Mouse (Mus musculus): ENCODE data around the gene Rnase11.

DNA sequence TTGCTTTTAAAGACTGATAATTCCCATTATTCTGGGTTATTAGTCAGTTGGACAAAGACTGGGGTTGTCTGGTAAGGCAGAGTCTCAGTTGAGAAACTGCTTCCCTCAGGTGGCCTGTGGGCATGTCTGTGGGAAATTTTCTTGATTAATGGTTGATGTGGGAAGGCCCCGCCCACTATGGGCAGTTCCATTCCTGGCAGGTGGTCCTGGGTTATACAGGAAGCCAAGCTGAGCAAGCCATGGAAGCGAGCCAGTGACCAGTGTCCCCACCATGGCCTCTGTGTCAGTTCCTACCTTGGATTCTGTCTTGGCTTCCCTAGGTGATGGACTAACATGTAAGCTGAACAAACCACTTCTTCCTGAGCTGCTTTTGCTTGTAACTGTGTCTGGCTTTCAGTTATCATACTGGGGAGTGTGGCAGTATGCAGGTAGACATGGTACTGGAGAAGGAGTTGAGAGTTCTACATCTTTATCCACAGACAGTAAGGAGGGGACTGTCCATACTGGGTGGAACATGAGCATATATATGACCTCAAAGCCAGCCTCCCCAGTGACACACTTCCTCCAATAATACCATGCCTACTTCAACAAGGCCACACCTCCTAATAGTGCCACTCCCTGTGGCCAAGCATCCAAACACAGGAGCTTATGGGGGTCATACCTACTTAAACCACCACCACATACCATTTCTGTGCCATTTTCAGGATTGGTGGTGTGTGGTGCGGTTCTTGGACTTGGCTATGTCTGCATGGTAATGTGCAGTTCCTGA lies 22.4 kb downstream of the Rnase11 start:
- TF ChIP-seq POLR2A (IDR thresholded peaks at IDR 0.05; ENCODE audit: borderline replicate concordance, control insufficient read depth, low read depth, low read length) (no peak), CTCF (IDR thresholded peaks at IDR 0.05; ENCODE audit: control insufficient read depth, insufficient read depth, low read length) (no peak)

Measured in bone marrow, adult 2 months (tissue).